9 mouse cellular contexts compared by ENCODE assay signal in genomic region chr12:26444054-26444453, GRCm38 (mm10). TPM values are rescaled to one million over a fixed set of nuclear protein-coding genes. Genes with fewer than 3 reads are reported as not detected.
DNase-seq lines count a peak whose midpoint lies in the region; ATAC-seq and TF ChIP-seq lines count a peak whose summit lies in the region.
"Had no signal": no experiment of that assay in that cellular context is flagged by ENCODE, and none has a peak within 500 bp of the region (broad histone marks: within the 10 kb centered on the region; RNA-seq: fewer than 3 reads in every experiment).

No protein-coding gene starts in this region.

- 1% methylated on average over 2 of the region's 2 CpGs for WGBS in lung, embryonic 14.5 days

- H3K36me3 ChIP-seq in E14TG2a.4 (ENCODE audit: insufficient read depth, low read length): no peaks in the 10 kb centered on the region
- no peaks in the 10 kb centered on the region for H3K36me3 ChIP-seq in lung, embryonic 14.5 days (ENCODE audit: insufficient read depth)
- H3K36me3 ChIP-seq: hindbrain, embryonic 15.5 days had no signal

- TF ChIP-seq CTCF in E14TG2a.4 (conservative IDR thresholded peaks at IDR 0.05; ENCODE audit: low read length): peak; percentile 96
- peak; percentile 77 for TF ChIP-seq CTCF in lung, embryonic 14.5 days (IDR thresholded peaks at IDR 0.05; ENCODE audit: low read depth)

- ATAC-seq in lung, embryonic 14.5 days (ENCODE audit: insufficient read depth): no peak
- no peak for ATAC-seq in monocyte, adult 5-6 weeks (replicated peaks; ENCODE audit: insufficient number of reproducible peaks, low FRiP score, low TSS enrichment, poor library complexity, severe bottlenecking)

- H3K4me1 ChIP-seq in E14TG2a.4 (replicated peaks; ENCODE audit: low read depth, low read length): no peaks in the 10 kb centered on the region
- H3K4me1 ChIP-seq in lung, embryonic 14.5 days (ENCODE audit: insufficient read depth): no peaks in the 10 kb centered on the region
- H3K4me1 ChIP-seq: hindbrain, embryonic 15.5 days had no signal

- no peak overlapping the region for H3K9ac ChIP-seq in lung, embryonic 14.5 days
- H3K9ac ChIP-seq: hindbrain, embryonic 15.5 days had no signal

- DNase-seq in B cell, adult 2 months: peak; percentile 75 to 78
- peak; percentile 34 for DNase-seq in c-Kit-positive CD71-positive TER-119-negative erythroid progenitor cells, embryonic 14.5 days (ENCODE audit: low read depth)
- peak; percentile 16 to 61 for DNase-seq in frontal cortex, postnatal 10 days (ENCODE audit: low spot score in 2 of 2)
- DNase-seq in kidney, postnatal 14 days: peak; percentile 88
- peak; percentile 93 for DNase-seq in lung, embryonic 14.5 days
- DNase-seq in skeletal muscle tissue, adult 2 months (ENCODE audit: low read depth, low spot score): peak; percentile 34

- H3K4me2 ChIP-seq in lung, embryonic 14.5 days: no peak overlapping the region
- H3K4me2 ChIP-seq: hindbrain, embryonic 15.5 days had no signal

- H3K9me3 ChIP-seq in E14TG2a.4 (ENCODE audit: low read length): no peaks in the 10 kb centered on the region
- H3K9me3 ChIP-seq in lung, embryonic 14.5 days (ENCODE audit: low read depth, low read length): no peaks in the 10 kb centered on the region
- H3K9me3 ChIP-seq: hindbrain, embryonic 15.5 days had no signal

- H3K27me3 ChIP-seq in E14TG2a.4 (ENCODE audit: insufficient read depth, low read length): no peaks in the 10 kb centered on the region
- H3K27me3 ChIP-seq in lung, embryonic 14.5 days (ENCODE audit: insufficient read depth, low read length): no peaks in the 10 kb centered on the region
- H3K27me3 ChIP-seq: hindbrain, embryonic 15.5 days had no signal

- H3K4me3 ChIP-seq in E14TG2a.4 (replicated peaks; ENCODE audit: low read length): no peak overlapping the region
- no peak overlapping the region for H3K4me3 ChIP-seq in lung, embryonic 14.5 days (ENCODE audit: low read depth, low read length)
- H3K4me3 ChIP-seq: hindbrain, embryonic 15.5 days had no signal

- H3K27ac ChIP-seq in lung, embryonic 14.5 days (ENCODE audit: low read depth): no peak overlapping the region
- H3K27ac ChIP-seq: hindbrain, embryonic 15.5 days had no signal

RNA-seq across cellular contexts. Expression of gene Rsad2, which starts 12.2 kb away (rescaled TPM):
- polyA plus RNA-seq in lung, embryonic 14.5 days (2014; fragmentation: Nextera tagmentation; extraction: Ambion mirVana): 0.30 and 0.31 TPM in 2 replicates
- 5.8 to 27.1 TPM (median 20.9 TPM) in 3 replicates for total RNA-seq in monocyte, adult 5-6 weeks (2017)

RNA-seq across cellular contexts. Expression of gene Cmpk2, which starts 24.9 kb away (rescaled TPM):
- polyA plus RNA-seq in lung, embryonic 14.5 days (2014; fragmentation: Nextera tagmentation; extraction: Ambion mirVana): 5.8 and 6.8 TPM in 2 replicates
- total RNA-seq in monocyte, adult 5-6 weeks (2017): 7.0 to 25.9 TPM (median 14.3 TPM) in 3 replicates

RNA-seq across cellular contexts. Expression of gene Rnf144a, which starts 29.0 kb away (rescaled TPM):
- 45.6 and 46.9 TPM in 2 replicates for polyA plus RNA-seq in lung, embryonic 14.5 days (2014; fragmentation: Nextera tagmentation; extraction: Ambion mirVana)
- total RNA-seq in monocyte, adult 5-6 weeks (2017): 28.8 to 54.1 TPM (median 31.5 TPM) in 3 replicates

Comparison
In these comparisons a context has a peak if more than half of its experiments do, and no peak if none do; other contexts are left out.
1. DNase-seq: peak in every context shown above with its lines; median percentile 93 in lung, embryonic 14.5 days; 88 in kidney, postnatal 14 days; 76 in B cell, adult 2 months; 38 in frontal cortex, postnatal 10 days; 34 in c-Kit-positive CD71-positive TER-119-negative erythroid progenitor cells, embryonic 14.5 days; 34 in skeletal muscle tissue, adult 2 months.